Mouse (Mus musculus) hindbrain, embryonic 14.5 days (tissue): ENCODE measurements at regions not wholly inside any gene's neighbourhood (a gene's known extent, or its start where the extent isn't known, plus 50 kb on each side); places are given as distances from the start of the nearest gene placed in this dataset.

Experiments used
- ATAC-seq: fragments of 200-750 bp; cut with Nextera tagmentation; 2 replicates; pipeline ENCODE4 v1.8.0; 2017; ENCODE audit warnings: moderate number of reproducible peaks, mild to moderate bottlenecking, moderate TSS enrichment, moderate library complexity; ENCODE audit not compliant: low FRiP score
- DNase-seq: peaks from one replicate; pipeline ENCODE4 v3.0.0-alpha.2; 2015; ENCODE audit warnings: low spot score
- H3K27ac ChIP-seq: fragments of 300-500 bp; sonication (generic); 2 replicates; pipeline ENCODE4 v1.5.1; 2014; ENCODE audit warnings: mild to moderate bottlenecking, moderate library complexity
- H3K27me3 ChIP-seq: fragments of 300-500 bp; sonication (generic); 2 replicates; pipeline ENCODE4 v1.6.1; 2014; ENCODE audit warnings: mild to moderate bottlenecking, low read length, mixed read lengths; ENCODE audit not compliant: control insufficient read depth, insufficient read depth
- H3K36me3 ChIP-seq: fragments of 300-500 bp; sonication (generic); replicated peaks from 2 replicates; pipeline ENCODE4 v1.6.1; 2014; ENCODE audit not compliant: control insufficient read depth, insufficient read depth
- H3K4me1 ChIP-seq: fragments of 300-500 bp; sonication (generic); replicated peaks from 2 replicates; pipeline ENCODE4 v1.6.1; 2014; ENCODE audit warnings: antibody characterized with exemption, low read length, mixed read lengths; ENCODE audit not compliant: control insufficient read depth, insufficient read depth
- H3K4me2 ChIP-seq: fragments of 300-500 bp; sonication (generic); replicated peaks from 2 replicates; pipeline ENCODE4 v1.6.1; 2014; ENCODE audit warnings: mild to moderate bottlenecking, moderate library complexity
- H3K4me3 ChIP-seq: fragments of 300-500 bp; sonication (generic); replicated peaks from 2 replicates; pipeline ENCODE4 v1.5.1; 2014; ENCODE audit warnings: mild to moderate bottlenecking, low read length
- H3K9ac ChIP-seq: fragments of 300-500 bp; sonication (generic); 2 replicates; pipeline ENCODE4 v1.6.1; 2014
- H3K9me3 ChIP-seq: fragments of 300-500 bp; sonication (generic); 2 replicates; pipeline ENCODE4 v1.6.1; 2016; ENCODE audit warnings: low read length; ENCODE audit not compliant: control insufficient read depth
- WGBS: fragments of 180-500 bp; shearing (Covaris S2); extraction: QIAGEN DNeasy Blood & Tissue Kit; methylation state at CpG from one replicate; pipeline ENCODE4 v1.1.7; 2014; 5-methylcytosine and 5-hydroxymethylcytosine counted together

DNA sequence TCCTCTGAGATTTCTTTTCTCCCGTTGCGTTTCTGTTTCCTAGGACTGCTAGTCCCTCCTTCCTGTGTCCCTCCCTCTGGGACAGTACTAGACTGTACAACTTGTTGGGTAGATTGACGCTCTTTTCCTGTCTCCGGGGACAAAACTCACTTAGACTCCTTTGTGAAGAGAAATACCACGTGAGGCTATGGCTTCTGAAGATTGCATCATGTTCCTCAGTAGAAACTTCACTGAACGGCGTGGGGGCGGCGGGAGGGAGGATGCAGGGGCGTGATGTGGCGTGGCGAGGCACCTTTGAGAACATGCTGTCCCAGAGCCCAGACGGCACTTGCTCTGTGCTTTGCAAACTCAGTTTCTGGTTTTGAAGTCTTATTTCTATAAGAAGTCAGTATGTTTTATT lies 78.5 kb downstream of the Spata18 start:
- H3K4me1 ChIP-seq: no peaks in the 10 kb centered on the region
- H3K4me2 ChIP-seq: no peak overlapping the region
- WGBS: 86% methylated on average over 13 of the region's 13 CpGs
- no peak overlapping the region for H3K4me3 ChIP-seq
- no peaks in the 10 kb centered on the region for H3K27me3 ChIP-seq
- ATAC-seq: no peak
- H3K9me3 ChIP-seq: no peaks in the 10 kb centered on the region
- H3K27ac ChIP-seq: no peak overlapping the region
- no peak for DNase-seq
- no peak overlapping the region for H3K9ac ChIP-seq
- no peaks in the 10 kb centered on the region for H3K36me3 ChIP-seq

DNA sequence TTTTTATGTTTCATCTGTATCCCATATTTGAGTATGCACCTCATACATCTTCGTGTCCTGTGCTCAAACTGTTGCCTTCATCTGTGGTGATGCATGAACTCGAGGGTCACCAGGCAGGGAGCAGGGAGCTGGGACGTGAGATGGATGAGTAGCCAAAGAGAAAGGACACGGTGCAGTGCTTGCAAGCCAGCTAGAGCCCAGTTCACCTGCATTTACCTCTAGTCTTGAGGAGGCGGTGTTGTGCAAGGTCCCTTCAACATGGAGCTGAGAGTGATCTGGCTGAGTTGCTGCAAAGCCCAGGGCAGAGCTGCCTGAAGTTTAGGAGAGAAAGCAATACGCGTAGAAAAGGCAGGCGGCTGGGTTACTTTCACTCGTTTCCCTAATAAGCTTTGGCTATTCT lies 80.2 kb downstream of the Spata18 start:
- H3K36me3 ChIP-seq: no peaks in the 10 kb centered on the region
- 64% methylated on average over 9 of the region's 9 CpGs for WGBS
- DNase-seq: no peak
- no peak overlapping the region for H3K27ac ChIP-seq
- H3K9ac ChIP-seq: no peak overlapping the region
- no peak overlapping the region for H3K4me2 ChIP-seq
- no peaks in the 10 kb centered on the region for H3K9me3 ChIP-seq
- ATAC-seq: no peak
- H3K4me1 ChIP-seq: no peaks in the 10 kb centered on the region
- H3K4me3 ChIP-seq: no peak overlapping the region
- H3K27me3 ChIP-seq: no peaks in the 10 kb centered on the region

- Histone ChIP-seq H3K4me2 (no peak overlapping the region), H3K27me3 (no peaks in the 10 kb centered on the region), H3K9me3 (no peaks in the 10 kb centered on the region), H3K9ac (no peak overlapping the region), H3K4me1 (no peaks in the 10 kb centered on the region), H3K4me3 (no peak overlapping the region), H3K27ac (no peak overlapping the region), H3K36me3 (no peaks in the 10 kb centered on the region)
- DNase-seq (no peak), ATAC-seq (no peak)
- WGBS: 52% methylated on average over 9 of the region's 9 CpGs
These were observed 80.9 kb downstream of the Spata18 start for GRCm38 (mm10) chr5:73731991-73732565.

GRCm38 (mm10) chr5:73740766-73741165 lies 89.6 kb downstream of the Spata18 start:
- no peaks in the 10 kb centered on the region for H3K9me3 ChIP-seq
- no peak overlapping the region for H3K9ac ChIP-seq
- no peaks in the 10 kb centered on the region for H3K36me3 ChIP-seq
- H3K27me3 ChIP-seq: no peaks in the 10 kb centered on the region
- DNase-seq (no peak), ATAC-seq (no peak)
- no peak overlapping the region for H3K4me3 ChIP-seq
- WGBS: 78% methylated on average over 3 of the region's 3 CpGs
- no peak overlapping the region for H3K4me2 ChIP-seq
- no peaks in the 10 kb centered on the region for H3K4me1 ChIP-seq
- H3K27ac ChIP-seq: no peak overlapping the region

DNA sequence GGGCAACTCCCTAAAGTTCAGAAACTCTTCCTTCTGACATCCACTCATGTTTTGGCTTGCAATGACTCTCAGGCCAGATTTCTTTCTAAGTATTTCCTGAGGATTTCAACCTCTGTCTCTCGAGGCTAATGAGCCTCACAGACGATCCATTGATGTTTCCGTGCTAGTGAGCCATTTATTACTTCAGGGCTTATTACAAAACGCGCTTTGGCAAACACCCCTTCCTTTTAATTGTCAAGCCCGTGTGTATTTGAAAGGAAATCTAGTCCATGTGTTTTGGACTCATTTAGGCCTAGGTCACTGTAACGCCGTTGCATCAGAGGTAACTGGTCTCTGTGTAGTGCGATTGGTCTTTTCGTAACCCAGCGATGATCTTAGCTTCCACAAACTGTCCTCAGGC lies 90.3 kb downstream of the Spata18 start:
- no peak overlapping the region for H3K9ac ChIP-seq
- no peaks in the 10 kb centered on the region for H3K27me3 ChIP-seq
- no peaks in the 10 kb centered on the region for H3K9me3 ChIP-seq

GRCm38 (mm10) chr5:73743953-73744352 lies 92.8 kb downstream of the Spata18 start:
- Histone ChIP-seq H3K36me3 (no peaks in the 10 kb centered on the region), H3K27ac (no peak overlapping the region), H3K9ac (no peak overlapping the region), H3K9me3 (no peaks in the 10 kb centered on the region), H3K27me3 (no peaks in the 10 kb centered on the region), H3K4me3 (no peak overlapping the region), H3K4me1 (no peaks in the 10 kb centered on the region), H3K4me2 (no peak overlapping the region)
- DNase-seq (no peak), ATAC-seq (no peak)
- 93% methylated on average over 1 of the region's 1 CpGs for WGBS

More for the DNA sequence above, 90.3 kb downstream of the Spata18 start:
- Histone ChIP-seq H3K36me3 (no peaks in the 10 kb centered on the region), H3K4me2 (no peak overlapping the region), H3K27ac (no peak overlapping the region), H3K4me1 (no peaks in the 10 kb centered on the region), H3K4me3 (no peak overlapping the region)
- DNase-seq (no peak), ATAC-seq (no peak)
- WGBS: 86% methylated on average over 11 of the region's 11 CpGs

DNA sequence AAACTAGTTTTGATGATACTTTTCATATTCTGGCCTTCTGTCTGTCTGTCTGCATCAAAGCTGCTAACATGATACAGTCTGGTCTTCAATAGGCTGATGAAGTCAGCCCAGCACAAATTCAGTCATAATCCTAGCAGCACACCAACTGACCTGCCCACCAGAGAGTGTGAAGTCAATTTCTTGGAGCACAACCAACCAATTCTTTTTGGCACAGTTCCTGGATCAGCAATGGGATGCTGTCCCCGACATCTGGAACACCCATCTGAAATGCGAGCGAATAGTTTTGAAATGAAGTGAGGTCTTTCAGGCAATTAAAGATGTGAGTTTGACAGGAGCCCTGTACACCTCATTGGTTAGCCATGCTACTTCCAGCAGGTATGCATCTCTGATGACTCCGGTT lies 98.6 kb downstream of the Spata18 start:
- no peak for DNase-seq

GRCm38 (mm10) chr5:73752225-73752644 lies 101.1 kb downstream of the Spata18 start:
- H3K36me3 ChIP-seq: no peaks in the 10 kb centered on the region
- no peak overlapping the region for H3K9ac ChIP-seq
- H3K4me3 ChIP-seq: no peak overlapping the region
- WGBS: 76% methylated on average over 10 of the region's 10 CpGs
- H3K27ac ChIP-seq: no peak overlapping the region
- no peaks in the 10 kb centered on the region for H3K27me3 ChIP-seq
- no peak overlapping the region for H3K4me2 ChIP-seq
- ATAC-seq: no peak
- DNase-seq: no peak
- H3K9me3 ChIP-seq: no peaks in the 10 kb centered on the region
- no peaks in the 10 kb centered on the region for H3K4me1 ChIP-seq

More for the DNA sequence above, 98.6 kb downstream of the Spata18 start:
- Histone ChIP-seq H3K27ac (no peak overlapping the region), H3K9me3 (no peaks in the 10 kb centered on the region), H3K9ac (no peak overlapping the region), H3K4me3 (no peak overlapping the region), H3K27me3 (no peaks in the 10 kb centered on the region), H3K4me2 (no peak overlapping the region), H3K36me3 (no peaks in the 10 kb centered on the region), H3K4me1 (no peaks in the 10 kb centered on the region)
- ATAC-seq: no peak
- 86% methylated on average over 4 of the region's 4 CpGs for WGBS

GRCm38 (mm10) chr5:73753827-73754226 lies 102.6 kb downstream of the Spata18 start:
- Histone ChIP-seq H3K9ac (no peak overlapping the region), H3K4me2 (no peak overlapping the region), H3K4me1 (no peaks in the 10 kb centered on the region), H3K27me3 (no peaks in the 10 kb centered on the region), H3K9me3 (no peaks in the 10 kb centered on the region), H3K36me3 (no peaks in the 10 kb centered on the region), H3K4me3 (no peak overlapping the region), H3K27ac (no peak overlapping the region)
- 69% methylated on average over 7 of the region's 7 CpGs for WGBS
- DNase-seq (no peak), ATAC-seq (no peak)

GRCm38 (mm10) chr5:73758534-73758933 lies 107.4 kb downstream of the Spata18 start:
- DNase-seq (no peak), ATAC-seq (no peak)
- Histone ChIP-seq H3K4me3 (no peak overlapping the region), H3K27ac (no peak overlapping the region), H3K9ac (no peak overlapping the region), H3K4me1 (no peaks in the 10 kb centered on the region), H3K36me3 (no peaks in the 10 kb centered on the region), H3K27me3 (no peaks in the 10 kb centered on the region), H3K4me2 (no peak overlapping the region), H3K9me3 (no peaks in the 10 kb centered on the region)
- 91% methylated on average over 6 of the region's 6 CpGs for WGBS
